Mouse (Mus musculus): Measurements from ENCODE around the gene Larp1. TPM values are rescaled to one million over a fixed set of nuclear protein-coding genes. Genes with fewer than 3 reads are reported as not detected.
A peak's percentile ranks its signal among the peaks of the same experiment; 100 is the strongest.

The Larp1 gene
- 10 to 100 TPM; 97.6 to 98.8 TPM for total RNA-seq (2021)
- long read RNA-seq, experiment 1, full-length matches to known transcripts = 46 of 112 reads
- long read RNA-seq, experiment 1, partial matches to known transcripts = 45 of 112 reads
- long read RNA-seq, experiment 1, other reads (novel, unspliced or antisense) = 21 of 112 reads
- long read RNA-seq, experiment 2, full-length matches to known transcripts = 30 of 82 reads
- long read RNA-seq, experiment 2, partial matches to known transcripts = 31 of 82 reads
- long read RNA-seq, experiment 2, other reads (novel, unspliced or antisense) = 21 of 82 reads

DNA sequence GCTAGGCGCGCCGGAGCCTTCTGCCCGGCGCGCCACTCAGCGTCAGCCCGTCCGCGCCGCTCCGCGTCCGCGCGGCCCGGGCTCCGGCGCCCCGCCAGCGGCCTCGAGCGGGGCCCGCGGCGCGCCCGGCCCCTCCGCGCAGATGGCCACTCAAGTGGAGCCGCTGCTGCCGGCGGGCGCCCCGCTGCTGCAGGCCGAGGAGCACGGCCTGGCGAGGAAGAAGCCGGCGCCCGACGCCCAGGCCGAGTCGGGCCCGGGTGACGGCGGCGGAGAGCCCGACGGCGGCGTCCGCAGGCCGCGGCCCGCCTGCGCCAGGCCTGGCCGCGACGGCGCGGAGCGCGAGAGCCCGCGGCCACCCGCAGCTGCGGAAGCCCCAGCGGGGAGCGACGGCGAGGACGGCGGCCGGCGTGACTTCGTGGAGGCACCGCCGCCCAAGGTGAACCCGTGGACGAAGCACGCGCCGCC is at the start of gene Larp1:
TSS of gene Larp1 (plus strand) at position 14 of the 465 bp plus-strand sequence.
- no peak for DNase-seq (ENCODE audit: low spot score)

DNA sequence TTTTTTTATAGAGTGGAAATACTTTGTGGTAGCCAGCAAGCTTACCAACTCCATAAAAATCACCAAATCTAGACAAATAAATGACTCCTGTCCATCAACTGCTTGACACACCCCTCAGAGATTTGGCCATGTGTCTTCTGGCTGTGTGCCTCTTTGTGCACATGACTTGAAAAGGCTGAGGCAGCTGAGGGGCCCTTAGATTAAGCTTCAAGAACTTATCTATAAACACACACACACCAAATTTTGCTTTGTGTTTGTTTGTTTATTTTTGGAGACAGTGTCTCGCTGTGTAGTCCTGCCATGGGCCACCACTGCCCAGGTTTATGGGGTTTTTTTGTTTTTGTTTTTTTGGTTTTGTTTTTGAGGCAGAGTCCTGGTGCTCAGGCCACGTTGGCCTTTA is 48.9 kb upstream of the Larp1 start:
- no peak for DNase-seq (ENCODE audit: low spot score)

DNA sequence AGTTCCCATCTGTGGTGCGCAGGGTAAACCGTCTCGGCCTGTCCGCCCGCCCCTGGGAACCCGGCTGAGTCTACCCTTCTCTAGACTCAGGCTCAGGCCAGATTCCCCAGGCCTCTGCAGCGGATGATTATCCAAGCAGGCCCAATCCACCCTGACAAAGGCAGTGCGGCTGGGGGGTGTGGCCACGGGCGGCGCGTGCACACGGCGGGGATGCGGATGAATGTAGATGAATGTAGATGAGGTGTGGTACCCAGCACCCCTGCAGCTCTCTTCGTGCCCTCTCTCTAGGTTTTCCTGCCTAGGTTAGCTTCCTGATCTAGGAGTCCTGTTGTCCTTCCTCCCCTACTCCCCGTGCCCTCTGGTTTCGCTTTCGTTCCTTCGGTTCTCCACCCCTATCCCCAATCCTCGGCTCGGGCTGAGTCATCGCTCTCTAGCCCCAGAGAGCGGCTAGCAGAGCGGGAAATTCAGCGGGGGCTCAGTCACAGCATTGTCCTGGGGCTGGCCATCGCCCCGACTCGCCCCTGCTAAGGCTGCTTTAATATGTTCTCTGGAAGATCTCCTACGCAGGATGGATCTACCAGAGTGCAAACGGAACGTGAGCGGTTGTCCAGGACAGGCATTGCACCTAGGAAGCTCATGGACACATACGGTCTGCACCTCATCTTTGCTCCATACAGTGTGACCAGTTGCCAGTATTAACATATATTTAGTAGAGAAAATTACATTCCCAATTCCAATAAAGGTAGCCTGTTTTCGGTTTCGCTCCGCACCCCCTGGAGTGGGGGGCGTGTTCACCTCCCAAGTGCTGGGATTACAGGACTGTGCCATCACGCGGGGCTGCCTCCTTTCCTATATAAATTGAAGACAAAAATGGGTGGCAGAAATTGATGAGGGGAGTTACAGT is 46.2 kb upstream of the Larp1 start:
- peak; percentile 75 for DNase-seq (ENCODE audit: low spot score)

DNA sequence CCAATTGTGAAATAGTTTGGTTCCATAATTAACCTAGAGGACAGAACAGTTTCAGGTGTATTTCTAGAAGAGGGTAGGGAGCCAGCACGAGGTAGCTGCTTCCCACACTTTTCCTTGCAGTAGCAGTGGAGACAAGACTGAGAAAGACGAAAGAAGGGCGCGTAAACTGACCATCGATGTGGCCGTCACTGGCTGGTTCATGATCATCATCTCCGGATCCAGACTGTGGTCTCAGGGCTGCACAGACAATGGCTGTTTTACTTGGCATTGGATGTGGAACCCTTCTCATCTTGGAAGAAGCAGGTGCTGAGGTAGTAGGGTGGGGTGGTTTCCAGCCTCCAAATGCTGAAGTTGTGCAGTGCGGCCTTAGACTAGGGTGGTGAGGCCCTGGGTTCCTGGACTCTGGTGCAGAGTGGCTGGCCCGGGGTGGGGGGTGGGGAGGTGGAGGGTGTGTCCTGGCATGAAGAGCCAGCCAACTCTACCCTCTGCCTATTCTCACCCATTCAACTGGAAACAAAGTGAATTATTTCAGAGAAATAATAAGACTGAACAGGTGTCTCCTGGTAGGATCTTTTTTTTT is 45.5 kb upstream of the Larp1 start:
- DNase-seq (ENCODE audit: low spot score) = no peak

DNA sequence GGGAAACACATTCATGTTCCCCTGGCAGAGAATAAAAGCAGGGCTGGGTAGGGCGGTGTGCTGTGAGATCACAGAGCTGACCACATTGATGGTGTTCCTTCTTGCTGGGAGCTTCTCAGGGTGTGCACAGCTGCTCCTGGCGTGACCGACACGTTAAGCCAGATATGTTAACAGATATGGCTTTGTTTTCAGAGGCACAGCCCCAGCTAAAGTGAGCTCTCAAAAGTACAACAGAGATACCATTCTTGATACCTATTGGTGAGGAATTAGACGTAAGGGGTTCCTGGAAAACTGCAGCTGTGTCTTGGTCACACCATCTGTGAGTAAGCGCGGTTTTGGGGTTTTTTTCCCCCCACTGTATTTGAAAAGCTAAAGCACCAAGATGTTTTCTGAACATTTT is 42.2 kb upstream of the Larp1 start:
- no peak for DNase-seq (ENCODE audit: low spot score)

DNA sequence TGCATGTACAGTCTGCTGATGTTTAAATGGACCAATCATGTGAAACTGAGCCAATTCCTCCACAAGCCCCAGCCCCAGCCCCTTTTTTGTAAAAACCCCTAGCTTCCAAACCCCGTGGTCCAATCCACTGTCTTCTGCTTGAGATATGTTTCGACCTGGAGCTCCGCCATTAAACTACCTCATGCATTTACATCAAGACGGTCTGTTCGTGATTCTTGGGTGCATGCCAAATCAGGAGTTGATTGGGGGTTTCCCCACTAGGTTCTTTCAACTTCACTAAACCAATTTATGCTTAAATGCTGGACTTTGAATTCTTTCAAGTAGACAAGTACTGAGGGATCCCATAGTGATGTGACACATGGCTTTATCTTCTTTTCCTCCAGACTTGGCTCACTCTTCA is 40.6 kb upstream of the Larp1 start:
- DNase-seq (ENCODE audit: low spot score) = no peak

DNA sequence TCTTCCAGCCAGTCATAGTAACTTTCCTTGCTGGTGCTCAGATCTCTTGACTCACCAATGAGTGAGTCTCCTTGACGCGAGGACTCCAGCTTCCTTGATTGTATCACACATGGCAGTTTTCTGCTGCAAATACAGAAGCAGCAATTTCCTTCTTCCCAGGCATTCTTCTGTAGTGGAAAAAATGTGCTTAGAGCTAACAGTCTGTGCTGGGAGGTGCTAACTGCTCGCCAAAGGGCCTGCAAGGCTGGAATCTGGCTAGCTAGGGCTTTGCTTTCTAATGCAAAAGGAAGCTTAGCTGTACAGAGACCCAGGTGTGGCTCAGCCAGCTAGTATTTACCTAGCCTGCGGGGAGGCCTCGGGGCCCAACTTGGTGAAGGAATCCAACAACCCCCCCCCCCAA is 38.3 kb upstream of the Larp1 start:
- DNase-seq (ENCODE audit: low spot score) = no peak

DNA sequence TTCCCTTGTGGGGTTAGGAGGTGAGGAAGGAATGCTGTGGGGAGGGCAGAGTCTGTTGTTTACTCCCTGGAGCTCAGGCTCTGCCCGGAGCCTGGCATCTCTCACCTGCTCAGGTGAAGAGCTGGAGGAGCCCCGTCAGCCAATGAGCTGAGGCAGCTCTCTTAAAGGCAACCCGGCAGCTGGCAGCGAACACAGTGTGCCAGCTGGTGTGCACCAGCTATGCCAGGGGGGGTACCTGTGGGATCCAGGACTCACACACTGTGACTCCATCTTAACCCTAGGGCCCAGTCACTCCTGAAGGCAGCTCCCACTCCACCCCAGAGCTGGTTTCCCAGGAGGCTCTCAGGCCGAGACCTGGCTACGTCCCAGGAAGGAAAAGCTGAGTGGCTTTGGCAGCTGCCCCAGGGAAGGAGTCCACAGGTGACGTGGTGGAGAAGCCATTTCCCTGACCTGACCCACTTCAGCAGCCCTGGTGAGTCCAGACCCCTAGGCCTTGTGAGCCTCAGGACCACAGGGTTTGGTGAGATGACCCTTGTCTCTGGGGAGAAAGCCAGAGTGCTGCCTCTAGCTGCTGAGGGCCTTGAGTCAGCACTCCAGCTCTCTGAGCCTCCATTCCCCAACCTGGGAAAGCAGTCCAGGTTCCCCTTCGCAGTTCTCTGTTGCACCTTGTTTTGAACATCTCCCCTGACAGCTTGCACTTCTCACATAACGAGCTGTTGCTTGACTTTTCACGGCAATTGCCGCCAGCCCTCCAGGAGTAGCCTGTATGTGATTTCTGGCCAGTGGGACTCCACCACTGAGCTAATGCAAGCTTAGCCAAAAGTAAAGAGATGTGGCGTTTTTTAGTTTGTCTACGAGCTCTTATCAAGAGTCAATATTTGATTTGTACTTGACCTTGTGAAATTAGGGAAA is 35.6 kb upstream of the Larp1 start:
- peak; percentile 24 for DNase-seq (ENCODE audit: low spot score)

DNA sequence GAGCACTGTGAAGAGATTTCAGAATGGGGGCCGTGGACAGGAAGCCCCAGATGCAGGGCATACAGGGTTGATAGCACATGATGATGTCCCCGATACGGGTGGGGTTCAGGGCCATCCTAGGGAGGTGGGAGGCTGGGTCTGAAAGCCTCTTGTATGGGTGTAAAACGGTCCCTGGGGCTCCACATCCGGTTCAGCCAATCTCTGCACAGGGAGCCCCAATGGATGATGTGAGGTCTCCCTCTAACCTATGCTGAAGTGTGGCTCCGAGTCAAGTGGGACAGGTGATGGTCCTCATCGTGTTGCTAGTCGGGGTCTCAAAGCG is 35.0 kb upstream of the Larp1 start:
- DNase-seq (ENCODE audit: low spot score) = no peak

DNA sequence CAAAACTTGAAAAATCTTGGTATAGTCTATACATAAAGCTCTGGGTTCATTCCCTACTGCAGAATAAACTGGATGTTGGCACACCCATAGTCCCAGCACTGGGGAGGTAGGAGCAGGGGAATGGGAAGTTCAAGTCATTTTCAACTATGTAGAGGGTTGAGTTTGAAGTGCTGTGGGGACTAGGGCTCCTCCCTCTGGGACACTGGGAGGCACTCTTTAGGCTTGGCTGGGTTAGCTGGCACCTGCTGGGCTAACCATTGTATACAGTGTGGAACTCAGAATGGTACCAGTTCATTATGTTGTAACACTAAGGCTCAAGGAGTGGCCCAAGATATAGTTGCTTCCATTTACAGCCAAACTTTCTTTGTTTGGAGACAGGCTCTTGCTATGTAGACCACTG is 33.0 kb upstream of the Larp1 start:
- DNase-seq (ENCODE audit: low spot score) = no peak

DNA sequence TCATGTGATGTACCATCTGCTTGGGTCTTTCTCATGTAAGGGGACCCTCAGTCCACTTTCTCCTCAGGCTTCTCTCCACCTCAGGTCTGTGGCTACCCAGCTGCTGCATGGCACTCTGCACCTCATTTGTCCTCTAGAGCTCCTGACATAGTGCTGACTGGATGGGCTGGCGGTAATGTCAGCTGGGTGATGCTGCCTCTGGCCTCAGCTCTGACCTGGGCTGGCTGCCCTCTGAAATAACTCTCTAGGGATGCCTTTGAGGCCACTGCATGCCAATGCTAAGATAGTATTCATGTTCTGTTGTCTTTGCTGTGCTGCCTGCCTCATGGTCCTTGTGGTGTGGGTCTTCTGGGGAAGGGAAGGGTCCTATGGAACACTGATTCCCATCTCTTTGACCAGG is 31.2 kb upstream of the Larp1 start:
- DNase-seq (ENCODE audit: low spot score) = peak; percentile 53

DNA sequence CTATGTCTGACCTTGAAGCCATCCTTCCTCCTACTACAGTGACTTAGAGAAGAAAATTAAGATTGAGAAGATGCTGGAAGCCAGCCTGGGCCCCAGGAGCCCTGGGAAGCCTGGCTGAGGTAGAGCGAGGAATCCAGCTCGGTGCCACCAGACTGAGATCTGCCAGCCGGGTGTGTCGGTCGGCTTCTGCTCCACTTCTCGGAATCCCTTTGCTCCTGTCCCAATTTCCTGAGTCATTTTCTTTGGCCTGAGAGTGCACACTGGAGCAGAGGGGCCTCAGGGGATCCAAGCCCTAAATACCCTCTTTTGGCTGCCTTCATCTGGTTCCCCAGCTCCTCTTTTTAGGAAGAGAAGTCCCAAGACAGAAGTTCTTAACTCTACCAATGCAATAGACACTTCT is 29.2 kb upstream of the Larp1 start:
- no peak for DNase-seq (ENCODE audit: low spot score)

DNA sequence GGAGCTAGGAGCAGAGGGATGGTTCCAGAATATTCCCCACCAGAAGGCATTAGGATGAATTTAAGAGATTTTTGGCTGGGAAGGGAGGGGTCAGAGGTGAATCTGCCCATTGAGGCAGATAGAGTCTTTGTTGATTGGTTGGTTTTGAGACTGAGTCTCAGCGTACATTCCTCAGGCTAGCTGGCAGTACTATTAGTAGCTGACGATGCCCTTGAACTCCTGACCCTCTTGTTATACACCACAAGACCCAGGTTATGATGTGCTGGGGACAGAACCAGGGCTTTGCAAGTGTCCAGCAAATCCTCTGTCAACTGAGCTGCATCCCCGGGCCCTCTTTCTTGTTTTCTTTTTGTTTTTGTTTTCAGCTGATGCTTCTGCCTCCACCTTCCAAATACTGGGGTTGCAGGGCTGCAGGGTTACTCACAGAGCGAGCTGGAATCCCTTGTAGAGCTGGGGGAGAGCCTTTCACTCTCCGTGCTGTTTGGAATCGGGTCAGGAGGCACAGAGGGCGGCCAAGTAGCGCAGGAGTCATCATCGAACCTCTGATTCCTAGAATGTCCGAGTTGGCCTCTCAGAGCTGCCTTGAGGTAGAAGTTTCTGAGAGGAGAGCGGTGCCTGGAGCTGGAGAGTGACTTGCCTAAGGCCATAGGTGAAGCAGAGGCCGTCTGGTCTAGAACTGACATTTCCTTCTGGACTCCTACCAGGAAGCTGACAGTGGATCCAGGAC is 27.6 kb upstream of the Larp1 start:
- no peak for DNase-seq (ENCODE audit: low spot score)

DNA sequence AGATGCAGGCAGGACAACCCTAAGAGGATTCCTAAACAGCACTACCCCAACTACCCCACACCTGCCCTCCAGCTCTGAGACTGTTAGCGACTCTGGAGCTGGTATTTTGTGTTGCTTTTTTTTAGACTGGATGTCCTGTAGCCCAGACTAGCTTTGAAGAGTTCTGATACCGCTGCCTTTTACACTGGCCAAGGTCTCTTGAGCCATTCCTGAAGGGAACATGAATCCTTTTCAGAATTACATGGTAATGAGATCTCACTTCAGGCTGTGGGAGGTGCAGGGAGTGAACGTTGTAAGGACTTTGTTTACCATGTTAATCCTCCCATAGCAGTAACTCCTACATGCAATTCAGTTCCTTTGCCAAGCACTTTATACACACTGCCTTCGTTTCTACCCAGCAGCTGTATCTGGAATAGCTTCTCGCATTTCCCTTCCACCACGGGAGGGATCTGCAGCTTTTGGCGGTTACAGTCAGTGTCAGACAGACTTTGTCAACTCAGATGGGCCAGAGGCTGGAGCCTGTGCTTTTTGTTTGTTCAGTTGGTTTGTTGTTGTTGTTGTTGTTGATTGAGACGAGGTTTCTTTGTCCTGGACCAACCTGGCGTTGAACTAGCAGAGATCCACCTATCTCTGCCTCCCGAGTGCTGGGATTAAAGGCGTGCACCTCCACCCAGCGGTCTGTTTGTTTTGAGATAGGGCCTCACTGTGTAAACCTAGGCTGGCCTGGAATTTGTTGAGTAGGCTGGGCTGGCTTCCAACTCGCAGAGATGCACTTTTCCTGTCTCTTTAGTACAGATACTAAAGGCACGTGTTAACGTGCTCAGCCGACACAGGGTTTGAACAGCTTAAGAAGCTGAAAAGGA is 25.2 kb upstream of the Larp1 start:
- DNase-seq (ENCODE audit: low spot score) = no peak

DNA sequence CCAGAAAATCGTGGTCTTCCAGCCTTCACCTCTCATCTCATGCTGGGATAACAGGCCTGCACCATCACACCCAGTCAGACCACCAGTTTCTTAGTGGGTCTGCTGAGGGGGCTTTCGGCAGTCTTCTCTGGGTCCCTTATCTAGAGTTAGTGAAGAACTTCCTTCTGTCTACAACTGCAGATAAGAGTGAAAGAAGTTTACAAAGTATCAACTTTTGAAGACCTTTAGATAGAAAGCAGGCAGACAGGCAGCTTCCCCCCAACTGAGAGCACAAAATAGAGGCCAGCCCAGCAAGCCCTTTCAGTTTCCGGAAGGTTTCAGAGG is 24.6 kb upstream of the Larp1 start:
- no peak for DNase-seq (ENCODE audit: low spot score)

DNA sequence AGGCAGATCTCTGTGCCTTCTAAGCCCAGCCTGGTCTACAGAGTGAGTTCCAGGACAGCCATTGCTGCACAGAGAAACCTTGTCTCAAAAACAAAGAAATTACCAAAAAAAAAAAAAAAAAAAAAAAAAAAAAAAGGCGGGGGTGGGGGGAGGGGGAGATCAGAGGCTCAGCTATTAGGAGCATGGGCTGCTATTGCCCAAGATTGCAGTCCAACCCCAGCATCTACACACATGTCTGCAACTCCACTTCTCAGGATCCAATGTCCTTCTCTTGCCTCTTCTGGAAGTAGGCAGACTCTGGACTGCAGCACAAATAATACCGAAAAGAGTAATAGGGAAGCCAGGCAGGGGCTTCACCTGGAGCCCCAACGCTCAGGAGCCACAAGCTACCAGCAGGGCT is 23.4 kb upstream of the Larp1 start:
- no peak for DNase-seq (ENCODE audit: low spot score)

DNA sequence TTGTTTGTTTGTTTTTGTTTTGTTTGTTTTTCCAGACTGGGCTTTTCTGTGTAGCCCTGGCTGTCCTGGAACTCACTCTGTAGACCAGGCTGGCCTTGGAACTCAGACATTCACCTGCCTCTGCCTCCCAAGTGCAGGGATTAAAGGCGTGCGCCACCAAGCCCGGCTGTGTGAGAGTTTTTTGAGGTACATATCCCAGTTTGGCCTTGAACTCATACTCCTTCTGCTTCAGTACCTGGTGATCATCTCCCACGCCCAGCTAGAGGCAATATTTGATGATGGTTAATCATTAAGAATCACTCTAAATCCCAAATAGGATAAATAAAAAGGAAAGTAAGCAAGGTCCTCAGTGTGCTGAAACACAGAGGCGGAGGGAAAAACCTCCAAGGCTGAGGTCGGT is 22.8 kb upstream of the Larp1 start:
- DNase-seq (ENCODE audit: low spot score) = no peak

DNA sequence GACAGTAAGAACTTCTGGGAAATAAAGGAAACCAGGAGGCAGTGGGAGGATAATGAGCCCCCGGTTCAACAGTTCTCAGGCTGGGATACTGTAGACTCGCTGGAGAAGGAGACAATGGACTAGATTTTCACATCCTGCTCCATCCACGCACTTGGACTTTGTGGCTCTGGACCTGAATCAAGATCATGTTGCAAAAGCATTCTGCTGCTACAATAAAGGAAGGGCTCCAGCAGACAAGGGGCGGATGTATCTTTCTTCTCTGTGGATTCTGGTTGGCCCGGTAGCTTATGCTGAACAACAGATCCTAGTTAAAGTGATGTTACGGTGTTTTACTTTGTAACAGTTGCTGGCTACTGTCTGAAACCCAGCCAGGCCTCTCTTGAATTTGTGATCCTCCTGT is 22.4 kb upstream of the Larp1 start:
- no peak for DNase-seq (ENCODE audit: low spot score)

DNA sequence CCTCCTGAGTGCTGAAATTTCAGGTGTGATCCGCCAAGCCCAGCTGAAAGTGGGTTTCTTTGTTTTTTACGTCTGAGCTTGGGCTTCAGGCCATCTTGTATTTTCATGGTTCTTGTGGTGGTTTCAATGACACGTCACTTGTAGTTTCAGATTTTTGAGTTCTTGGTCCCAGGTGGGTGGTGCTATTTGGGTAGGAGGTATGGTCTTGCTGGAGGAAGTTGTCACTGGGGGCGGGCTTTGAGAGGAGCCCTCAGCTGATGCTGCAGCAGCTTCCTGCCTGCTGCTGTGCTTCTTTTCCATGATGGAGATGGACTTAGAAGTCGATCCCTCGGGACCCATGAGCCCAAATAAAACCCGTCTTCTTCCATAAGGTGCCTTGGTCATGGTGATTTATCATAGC is 22.0 kb upstream of the Larp1 start:
- DNase-seq (ENCODE audit: low spot score) = no peak

DNA sequence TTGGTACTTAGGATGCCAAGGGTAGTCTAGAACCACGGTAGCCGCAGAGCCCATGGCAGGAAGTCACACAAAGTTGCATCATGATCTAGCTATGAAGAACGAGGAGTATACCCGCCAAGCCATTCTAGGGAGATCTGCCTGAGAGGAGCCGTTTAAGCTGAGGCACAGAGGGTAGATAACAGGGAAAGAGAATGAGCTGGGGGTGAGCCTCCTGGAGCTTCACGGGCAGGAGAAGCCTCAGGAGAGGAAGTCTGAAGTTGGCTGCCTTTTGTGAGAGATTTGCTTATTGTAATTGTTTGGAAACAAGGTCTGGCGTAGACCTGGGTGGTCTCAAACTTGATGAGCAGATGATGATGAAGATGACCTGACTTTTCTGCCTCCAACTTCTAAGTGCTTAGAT is 10.7 kb upstream of the Larp1 start:
- no peak for DNase-seq (ENCODE audit: low spot score)

All from gastrocnemius, adult 18-20 months (tissue).